Mouse (Mus musculus): ENCODE measurements around the gene Stab1. TPM values are rescaled to one million over a fixed set of nuclear protein-coding genes. Genes with fewer than 3 reads are reported as not detected.

Stab1 gene
- polyA plus RNA-seq, 2 experiments = 18.9 to 19.3 TPM

- DNase-seq (ENCODE audit: low read depth in 3 of 3, low spot score in 3 of 3) (peak in 2 of 3 experiments; percentile 51 to 58), ATAC-seq (ENCODE audit: insufficient read depth) (peak; percentile 73)
- 59% methylated on average over 13 of the region's 13 CpGs for WGBS (ENCODE audit: insufficient replicate concordance)
- Histone ChIP-seq H3K4me3 (ENCODE audit: insufficient read depth in 1 of 2, low read depth in 2 of 2, low read length in 2 of 2) (peak overlapping the region; percentile 67 to 82), H3K9ac (replicated peaks) (peak overlapping the region; percentile 80), H3K27me3 (ENCODE audit: control insufficient read depth, insufficient read depth, low read length) (no peaks in the 10 kb centered on the region), H3K27ac (peak overlapping the region; percentile 43), H3K36me3 (replicated peaks; ENCODE audit: control insufficient read depth, insufficient read depth, low read depth) (peaks cover 15% of the 10 kb centered on the region), H3K9me3 (ENCODE audit: control insufficient read depth, low read length) (no peaks in the 10 kb centered on the region), H3K4me1 (replicated peaks; ENCODE audit: control insufficient read depth in 2 of 2, insufficient read depth in 2 of 2, low read length in 1 of 2) (peaks cover 7 to 23% of the 10 kb centered on the region in 2 experiments), H3K4me2 (ENCODE audit: low read depth) (peak overlapping the region; percentile 78)
- TF ChIP-seq CTCF (IDR thresholded peaks at IDR 0.05; ENCODE audit: low read depth) = no peak
- TF ChIP-seq EP300 (IDR thresholded peaks at IDR 0.05; ENCODE audit: low read depth) = no peak
These were observed 38.8 kb upstream of the Stab1 start for GRCm38 (mm10) chr14:31207070-31207830.

- peak overlapping the region; percentile 43 for H3K27ac ChIP-seq
- peaks cover 21% of the 10 kb centered on the region for H3K36me3 ChIP-seq (replicated peaks; ENCODE audit: control insufficient read depth, insufficient read depth, low read depth)
- peak overlapping the region; percentile 67 to 82 for H3K4me3 ChIP-seq (ENCODE audit: insufficient read depth in 1 of 2, low read depth in 2 of 2, low read length in 2 of 2)
- H3K9me3 ChIP-seq (ENCODE audit: control insufficient read depth, low read length) = no peaks in the 10 kb centered on the region
- peak; percentile 86 to 88 (median 87) for DNase-seq (ENCODE audit: low read depth in 3 of 3, low spot score in 3 of 3)
- peak overlapping the region; percentile 80 for H3K9ac ChIP-seq (replicated peaks)
- no peaks in the 10 kb centered on the region for H3K27me3 ChIP-seq (ENCODE audit: control insufficient read depth, insufficient read depth, low read length)
- peaks cover 7 to 24% of the 10 kb centered on the region in 2 experiments for H3K4me1 ChIP-seq (replicated peaks; ENCODE audit: control insufficient read depth in 2 of 2, insufficient read depth in 2 of 2, low read length in 1 of 2)
- 1% methylated on average over 48 of the region's 48 CpGs for WGBS (ENCODE audit: insufficient replicate concordance)
- H3K4me2 ChIP-seq (ENCODE audit: low read depth) = peak overlapping the region; percentile 78
- ATAC-seq (ENCODE audit: insufficient read depth) = peak; percentile 78
- TF ChIP-seq EP300 (IDR thresholded peaks at IDR 0.05; ENCODE audit: low read depth) = no peak
- TF ChIP-seq CTCF (IDR thresholded peaks at IDR 0.05; ENCODE audit: low read depth) = no peak
These were observed 38.1 kb upstream of the Stab1 start for GRCm38 (mm10) chr14:31206472-31206981.

GRCm38 (mm10) chr14:31205562-31206467, 37.4 kb upstream of the Stab1 start:
- TF ChIP-seq CTCF (IDR thresholded peaks at IDR 0.05; ENCODE audit: low read depth) (no peak), EP300 (IDR thresholded peaks at IDR 0.05; ENCODE audit: low read depth) (no peak)
- H3K4me1 ChIP-seq (replicated peaks; ENCODE audit: control insufficient read depth in 2 of 2, insufficient read depth in 2 of 2, low read length in 1 of 2) = peaks cover 7 to 22% of the 10 kb centered on the region in 2 experiments
- DNase-seq (ENCODE audit: low read depth in 3 of 3, low spot score in 3 of 3) (no peak), ATAC-seq (ENCODE audit: insufficient read depth) (peak; percentile 25)
- H3K9me3 ChIP-seq (ENCODE audit: control insufficient read depth, low read length) = no peaks in the 10 kb centered on the region
- H3K4me3 ChIP-seq (ENCODE audit: insufficient read depth in 1 of 2, low read depth in 2 of 2, low read length in 2 of 2) = peak overlapping the region; percentile 67 to 82
- peak overlapping the region; percentile 78 for H3K4me2 ChIP-seq (ENCODE audit: low read depth)
- peak overlapping the region; percentile 80 for H3K9ac ChIP-seq (replicated peaks)
- H3K27me3 ChIP-seq (ENCODE audit: control insufficient read depth, insufficient read depth, low read length) = no peaks in the 10 kb centered on the region
- WGBS (ENCODE audit: insufficient replicate concordance) = under 1% methylated on average over 39 of the region's 39 CpGs
- peaks cover 22% of the 10 kb centered on the region for H3K36me3 ChIP-seq (replicated peaks; ENCODE audit: control insufficient read depth, insufficient read depth, low read depth)
- peak overlapping the region; percentile 6 for H3K27ac ChIP-seq

GRCm38 (mm10) chr14:31205244-31205561, 36.8 kb upstream of the Stab1 start:
- Histone ChIP-seq H3K9ac (replicated peaks) (peak overlapping the region; percentile 80), H3K4me2 (ENCODE audit: low read depth) (peak overlapping the region; percentile 78), H3K27ac (peak overlapping the region; percentile 6), H3K4me3 (ENCODE audit: insufficient read depth in 1 of 2, low read depth in 2 of 2, low read length in 2 of 2) (peak overlapping the region; percentile 67 to 82), H3K9me3 (ENCODE audit: control insufficient read depth, low read length) (no peaks in the 10 kb centered on the region), H3K27me3 (ENCODE audit: control insufficient read depth, insufficient read depth, low read length) (no peaks in the 10 kb centered on the region), H3K4me1 (replicated peaks; ENCODE audit: control insufficient read depth in 2 of 2, insufficient read depth in 2 of 2, low read length in 1 of 2) (peaks cover 7 to 24% of the 10 kb centered on the region in 2 experiments), H3K36me3 (replicated peaks; ENCODE audit: control insufficient read depth, insufficient read depth, low read depth) (peaks cover 27% of the 10 kb centered on the region)
- 19% methylated on average over 8 of the region's 8 CpGs for WGBS (ENCODE audit: insufficient replicate concordance)
- DNase-seq (ENCODE audit: low read depth in 3 of 3, low spot score in 3 of 3) = no peak
- no peak for TF ChIP-seq CTCF (IDR thresholded peaks at IDR 0.05; ENCODE audit: low read depth)
- TF ChIP-seq EP300 (IDR thresholded peaks at IDR 0.05; ENCODE audit: low read depth) = no peak
- no peak for ATAC-seq (ENCODE audit: insufficient read depth)

Data from liver, embryonic 14.5 days (tissue).